Mouse (Mus musculus): Measurements from ENCODE around the gene Eaf2.

DNA sequence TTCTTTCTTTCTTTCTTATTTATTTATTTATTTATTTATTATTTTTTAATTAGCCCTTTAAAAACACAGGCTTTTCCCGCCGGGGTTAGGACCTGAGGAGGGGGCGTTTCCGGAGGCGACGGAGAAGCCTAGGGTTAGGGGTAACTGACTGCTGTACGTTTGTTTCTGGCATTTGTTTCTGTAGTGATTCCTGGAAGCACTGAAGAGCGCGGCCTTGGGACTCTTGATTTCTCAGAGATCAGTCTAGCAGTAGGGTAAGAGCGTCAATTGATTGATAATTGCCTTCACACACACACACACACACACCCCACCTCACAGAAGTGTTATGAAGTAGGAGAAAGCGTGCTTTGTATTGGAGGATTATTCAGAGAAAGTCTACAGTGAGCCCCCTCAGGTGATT is 46.0 kb downstream of the Eaf2 start:
- TF ChIP-seq POLR2A (IDR thresholded peaks at IDR 0.05; ENCODE audit: insufficient read depth, low read depth, low read length): no peak
- TF ChIP-seq CTCF (IDR thresholded peaks at IDR 0.05): no peak
- no peak for TF ChIP-seq EP300 (IDR thresholded peaks at IDR 0.05; ENCODE audit: insufficient read depth, low read depth, low read length)

Measured in heart, adult 2 months (tissue).